Mouse (Mus musculus) kidney, embryonic 16.5 days (tissue): ENCODE measurements around the gene Piezo1. TPM values are rescaled to one million over a fixed set of nuclear protein-coding genes. Genes with fewer than 3 reads are reported as not detected.
"Not testable (repeated sequence)": the region's sequence is repeated elsewhere in the genome, so short reads cannot be mapped to it uniquely, and the experiment has no call there.

Experiments used
- ATAC-seq: fragments of 200-750 bp; cut with Nextera tagmentation; 2 replicates; pipeline ENCODE4 v1.8.0; 2017; ENCODE audit warnings: moderate TSS enrichment; ENCODE audit not compliant: low FRiP score, low TSS enrichment
- H3K27ac ChIP-seq: fragments of 300-500 bp; sonication (generic); 2 replicates; pipeline ENCODE4 v1.5.1; 2014; ENCODE audit warnings: low read length
- H3K27me3 ChIP-seq: fragments of 300-500 bp; sonication (generic); 2 replicates; pipeline ENCODE4 v1.6.1; 2014; ENCODE audit warnings: low read length, control low read depth, mixed read lengths; ENCODE audit not compliant: insufficient read depth
- H3K36me3 ChIP-seq: fragments of 300-500 bp; sonication (generic); 2 replicates; pipeline ENCODE4 v1.6.1; 2014; ENCODE audit warnings: low read length, control low read depth, mixed read lengths; ENCODE audit not compliant: insufficient read depth
- H3K4me1 ChIP-seq: fragments of 300-500 bp; sonication (generic); 2 replicates; pipeline ENCODE4 v1.6.1; 2014; ENCODE audit warnings: low read length, control low read depth, mixed read lengths; ENCODE audit not compliant: insufficient read depth
- H3K4me2 ChIP-seq: fragments of 300-500 bp; sonication (generic); replicated peaks from 2 replicates; pipeline ENCODE4 v1.6.1; 2014; ENCODE audit warnings: low read depth, low read length
- H3K4me3 ChIP-seq: fragments of 300-500 bp; sonication (generic); 2 replicates; pipeline ENCODE4 v1.5.1; 2014; ENCODE audit warnings: mild to moderate bottlenecking, low read length
- H3K9ac ChIP-seq: fragments of 300-500 bp; sonication (generic); replicated peaks from 2 replicates; pipeline ENCODE4 v1.6.1; 2014; ENCODE audit warnings: low read length
- H3K9me3 ChIP-seq: fragments of 300-500 bp; sonication (generic); 2 replicates; pipeline ENCODE4 v1.6.1; 2016; ENCODE audit warnings: low read length, control low read depth
- WGBS: fragments of 180-500 bp; shearing (Covaris S2); extraction: QIAGEN DNeasy Blood & Tissue Kit; methylation state at CpG from one replicate; pipeline ENCODE4 v1.1.7; 2014; 5-methylcytosine and 5-hydroxymethylcytosine counted together
- polyA plus RNA-seq: library from polyadenylated mRNA; unstranded; fragments of >200 nt; fragmentation: Nextera tagmentation; extraction: Ambion mirVana; gene quantifications from 2 replicates; pipeline ENCODE4 v1.2.1, GENCODE M21; 2015

Piezo1 gene
- polyA plus RNA-seq, 1 experiment from 2014 or later = 16.9 TPM

DNA sequence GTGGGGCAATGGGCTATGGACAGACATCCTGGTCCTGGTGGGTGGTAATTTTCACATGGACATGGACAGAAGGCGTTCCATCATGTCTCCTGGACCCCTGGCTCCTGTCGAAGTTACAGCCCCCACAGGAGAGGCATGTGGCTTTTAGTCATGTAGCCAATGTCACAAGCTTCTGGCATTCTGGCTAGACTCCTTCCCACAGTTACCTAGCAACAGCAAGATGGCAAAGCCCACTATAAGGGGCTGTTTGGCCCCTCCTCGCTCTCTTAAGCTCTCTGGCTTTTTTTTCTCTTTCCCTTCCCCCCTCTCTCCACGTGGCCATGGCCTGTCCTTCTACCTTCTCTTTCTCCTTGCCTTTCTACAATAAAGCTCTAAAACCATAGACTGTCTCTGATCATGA, 22.0 kb upstream of the Piezo1 start:
- Histone ChIP-seq H3K36me3 (peaks cover 34% of the 10 kb centered on the region), H3K4me1 (peaks cover 44% of the 10 kb centered on the region)
- not testable (repeated sequence) for H3K27ac ChIP-seq, H3K27me3 ChIP-seq, H3K9me3 ChIP-seq, ATAC-seq, H3K9ac ChIP-seq, H3K4me2 ChIP-seq, H3K4me3 ChIP-seq
- WGBS = 57% methylated on average over 4 of the region's 4 CpGs

DNA sequence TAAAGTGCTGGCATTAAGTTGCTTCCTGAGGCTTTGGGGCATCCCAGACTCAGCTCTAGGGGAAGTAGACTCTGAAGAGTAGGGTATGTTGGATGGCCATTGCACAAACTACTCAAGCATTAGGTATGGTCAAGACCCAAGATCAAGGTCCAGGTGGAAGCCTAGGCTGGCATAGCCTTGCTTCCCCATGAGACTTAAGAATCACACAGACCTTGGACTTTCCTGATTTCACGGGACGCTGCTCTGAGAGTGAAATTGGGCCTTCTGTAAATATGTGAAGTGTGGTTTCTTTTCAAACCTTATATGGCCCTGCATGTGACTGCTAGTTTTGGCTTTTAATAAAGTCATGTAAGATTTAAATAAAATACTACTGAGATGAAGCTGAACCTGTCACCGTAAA, 21.6 kb upstream of the Piezo1 start:
- 90% methylated on average over 3 of the region's 3 CpGs for whole genome bisulfite sequencing
- no peak overlapping the region for H3K4me2 ChIP-seq
- H3K9me3 ChIP-seq = no peaks in the 10 kb centered on the region
- no peak overlapping the region for H3K27ac ChIP-seq
- no peak overlapping the region for H3K9ac ChIP-seq
- H3K4me1 ChIP-seq = peaks cover 44% of the 10 kb centered on the region
- H3K27me3 ChIP-seq = no peaks in the 10 kb centered on the region
- no peak for ATAC-seq
- no peak overlapping the region for H3K4me3 ChIP-seq
- H3K36me3 ChIP-seq = peaks cover 34% of the 10 kb centered on the region

DNA sequence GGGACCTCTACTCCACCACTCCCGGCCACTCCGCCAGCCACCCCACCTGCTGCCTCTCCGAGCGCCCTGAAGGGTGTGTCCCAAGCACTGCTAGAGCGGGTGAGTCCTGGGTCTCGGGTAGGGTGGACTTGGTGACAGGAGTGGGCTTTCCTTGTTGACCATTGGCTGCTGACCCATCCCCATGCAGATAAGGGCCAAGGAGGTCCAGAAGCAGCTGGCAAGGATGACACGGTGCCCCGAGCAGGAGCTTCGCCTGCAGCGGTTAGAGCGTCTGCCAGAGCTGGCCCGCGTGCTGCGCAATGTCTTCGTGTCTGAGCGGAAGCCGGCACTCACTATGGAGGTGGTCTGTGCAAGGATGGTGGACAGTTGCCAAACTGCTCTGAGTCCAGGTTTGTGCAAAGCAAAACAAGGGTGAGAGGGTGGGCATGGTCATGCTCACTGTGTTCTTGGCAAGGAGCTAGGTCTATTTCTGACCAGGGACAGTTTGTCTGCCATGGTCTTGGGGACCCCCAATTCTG, 20.7 kb upstream of the Piezo1 start:
- H3K9ac ChIP-seq = no peak overlapping the region
- H3K4me3 ChIP-seq = no peak overlapping the region
- H3K4me2 ChIP-seq = no peak overlapping the region
- 88% methylated on average over 17 of the region's 17 CpGs for WGBS
- H3K9me3 ChIP-seq = no peaks in the 10 kb centered on the region
- H3K27ac ChIP-seq = no peak overlapping the region
- peaks cover 34% of the 10 kb centered on the region for H3K36me3 ChIP-seq
- no peaks in the 10 kb centered on the region for H3K27me3 ChIP-seq
- H3K4me1 ChIP-seq = peaks cover 42% of the 10 kb centered on the region
- ATAC-seq = no peak

DNA sequence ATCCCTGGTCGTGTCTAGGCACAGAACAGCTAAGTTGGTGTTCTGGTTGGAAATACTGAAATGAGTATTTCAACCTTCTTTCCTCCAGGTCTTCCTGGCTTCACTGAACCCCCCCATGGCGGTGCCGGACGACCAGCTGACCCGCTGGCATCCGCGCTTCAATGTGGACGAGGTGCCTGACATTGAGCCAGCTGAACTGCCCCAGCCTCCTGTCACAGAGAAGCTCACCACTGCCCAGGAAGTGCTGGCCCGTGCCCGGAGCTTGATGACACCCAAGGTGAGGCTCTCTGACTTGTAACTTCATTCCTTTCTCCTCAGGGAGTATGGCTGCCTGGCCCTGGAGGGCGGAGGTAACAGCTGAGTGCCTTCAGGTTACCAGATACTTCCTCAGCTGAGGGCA, 20.0 kb upstream of the Piezo1 start:
- Histone ChIP-seq H3K4me3 (no peak overlapping the region), H3K9me3 (no peaks in the 10 kb centered on the region), H3K4me1 (peaks cover 46% of the 10 kb centered on the region), H3K27ac (no peak overlapping the region), H3K4me2 (no peak overlapping the region), H3K9ac (no peak overlapping the region), H3K36me3 (peaks cover 34% of the 10 kb centered on the region), H3K27me3 (no peaks in the 10 kb centered on the region)
- WGBS = 85% methylated on average over 11 of the region's 11 CpGs
- ATAC-seq = no peak

DNA sequence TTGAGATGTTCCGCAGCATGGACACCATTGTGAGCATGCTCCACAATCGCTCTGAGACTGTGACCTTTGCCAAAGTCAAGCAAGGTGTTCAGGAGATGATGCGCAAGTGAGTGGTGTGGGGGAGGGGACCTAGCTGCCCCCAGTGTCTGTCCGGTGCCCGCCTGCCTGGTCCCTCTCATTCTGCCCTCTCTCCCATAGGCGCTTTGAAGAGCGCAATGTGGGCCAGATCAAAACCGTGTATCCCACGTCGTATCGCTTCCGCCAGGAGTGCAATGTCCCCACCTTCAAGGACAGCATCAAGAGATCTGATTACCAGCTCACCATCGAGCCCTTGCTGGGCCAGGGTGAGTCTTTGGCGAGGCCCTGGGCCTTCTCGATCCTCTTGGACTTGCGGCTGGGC, 18.9 kb upstream of the Piezo1 start:
- H3K27ac ChIP-seq = no peak overlapping the region
- no peak overlapping the region for H3K4me3 ChIP-seq
- no peak overlapping the region for H3K4me2 ChIP-seq
- 91% methylated on average over 16 of the region's 16 CpGs for WGBS
- peaks cover 34% of the 10 kb centered on the region for H3K4me1 ChIP-seq
- no peak for ATAC-seq
- no peaks in the 10 kb centered on the region for H3K27me3 ChIP-seq
- no peaks in the 10 kb centered on the region for H3K9me3 ChIP-seq
- H3K9ac ChIP-seq = no peak overlapping the region
- H3K36me3 ChIP-seq = peaks cover 34% of the 10 kb centered on the region

DNA sequence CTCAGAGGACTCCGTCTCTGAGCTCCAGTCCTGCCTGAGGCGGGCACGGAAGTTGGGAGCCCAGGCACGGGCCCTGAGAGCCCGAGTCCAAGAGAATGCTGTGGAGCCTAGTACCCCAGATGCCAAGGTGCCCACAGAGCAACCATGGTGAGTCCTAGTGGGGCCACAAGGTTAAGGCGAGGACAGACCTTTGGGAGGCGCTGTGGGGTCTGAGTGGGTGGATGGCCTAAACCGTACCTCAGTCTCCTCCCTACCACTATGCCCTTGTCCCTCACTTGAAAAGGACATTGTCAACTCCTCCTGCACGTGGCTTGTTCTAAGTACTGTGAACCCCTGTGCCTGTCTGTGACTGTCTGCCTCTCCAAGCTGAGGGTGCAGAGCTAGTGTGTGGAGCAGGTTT, 18.2 kb upstream of the Piezo1 start:
- peak overlapping the region; percentile 86 for H3K4me3 ChIP-seq
- no peaks in the 10 kb centered on the region for H3K9me3 ChIP-seq
- no peak overlapping the region for H3K27ac ChIP-seq
- peak overlapping the region; percentile 93 for H3K9ac ChIP-seq
- 61% methylated on average over 9 of the region's 9 CpGs for WGBS
- no peak for ATAC-seq
- no peaks in the 10 kb centered on the region for H3K27me3 ChIP-seq
- H3K36me3 ChIP-seq = peaks cover 34% of the 10 kb centered on the region
- peaks cover 27% of the 10 kb centered on the region for H3K4me1 ChIP-seq
- H3K4me2 ChIP-seq = peak overlapping the region; percentile 73

DNA sequence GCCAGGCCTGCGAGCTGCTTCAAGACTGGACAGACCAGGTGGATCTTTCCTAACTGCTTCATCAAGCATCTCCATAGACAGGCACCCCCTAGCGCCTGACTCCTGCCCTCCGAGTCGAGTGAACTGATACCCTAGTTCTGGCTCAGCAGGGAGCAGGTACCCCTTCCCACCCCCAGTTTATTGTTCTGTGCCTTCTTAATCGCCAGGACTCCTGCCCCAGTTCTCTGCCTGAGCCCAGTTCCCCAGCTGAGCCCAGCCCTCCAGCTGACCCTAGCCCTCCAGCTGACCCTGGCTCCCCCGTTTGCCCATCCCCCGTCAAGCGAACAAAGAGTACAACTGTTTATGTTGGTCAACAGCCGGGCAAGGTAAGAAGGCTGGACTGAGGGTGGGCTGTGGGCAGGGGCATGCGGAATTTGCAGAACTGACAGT, 17.8 kb upstream of the Piezo1 start:
- Histone ChIP-seq H3K9me3 (no peaks in the 10 kb centered on the region), H3K27me3 (no peaks in the 10 kb centered on the region), H3K36me3 (peaks cover 34% of the 10 kb centered on the region), H3K4me1 (peaks cover 23% of the 10 kb centered on the region), H3K9ac (peak overlapping the region; percentile 93), H3K4me3 (peak overlapping the region; percentile 86), H3K4me2 (peak overlapping the region; percentile 73), H3K27ac (no peak overlapping the region)
- WGBS = 10% methylated on average over 10 of the region's 10 CpGs
- no peak for ATAC-seq

DNA sequence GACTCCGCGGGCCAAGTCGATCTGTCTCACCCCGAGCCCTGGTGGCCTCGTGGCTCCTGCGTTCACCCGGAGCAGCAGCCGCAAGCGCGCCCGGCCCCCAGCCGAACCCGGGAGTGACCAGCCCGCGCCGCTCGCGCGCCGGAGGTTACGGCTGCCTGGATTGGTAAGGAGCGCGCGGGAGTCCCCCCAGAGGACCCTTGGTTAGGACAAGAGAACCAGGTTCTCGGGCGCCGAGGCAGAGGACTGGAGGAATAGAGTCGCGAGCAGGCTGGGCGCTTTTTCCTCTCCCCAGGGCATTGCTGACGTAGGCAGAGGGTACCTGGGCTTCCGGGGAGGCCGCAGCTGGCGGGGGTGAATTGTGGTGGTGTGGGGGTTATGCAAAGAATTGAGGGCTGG, 17.0 kb upstream of the Piezo1 start:
- ATAC-seq = peak; percentile 64
- WGBS = 1% methylated on average over 34 of the region's 34 CpGs
- H3K9me3 ChIP-seq = no peaks in the 10 kb centered on the region
- H3K9ac ChIP-seq = peak overlapping the region; percentile 93
- H3K27me3 ChIP-seq = no peaks in the 10 kb centered on the region
- H3K4me1 ChIP-seq = peaks cover 23% of the 10 kb centered on the region
- H3K4me3 ChIP-seq = peak overlapping the region; percentile 86
- H3K36me3 ChIP-seq = peaks cover 34% of the 10 kb centered on the region
- H3K4me2 ChIP-seq = peak overlapping the region; percentile 73
- H3K27ac ChIP-seq = peak overlapping the region; percentile 93

DNA sequence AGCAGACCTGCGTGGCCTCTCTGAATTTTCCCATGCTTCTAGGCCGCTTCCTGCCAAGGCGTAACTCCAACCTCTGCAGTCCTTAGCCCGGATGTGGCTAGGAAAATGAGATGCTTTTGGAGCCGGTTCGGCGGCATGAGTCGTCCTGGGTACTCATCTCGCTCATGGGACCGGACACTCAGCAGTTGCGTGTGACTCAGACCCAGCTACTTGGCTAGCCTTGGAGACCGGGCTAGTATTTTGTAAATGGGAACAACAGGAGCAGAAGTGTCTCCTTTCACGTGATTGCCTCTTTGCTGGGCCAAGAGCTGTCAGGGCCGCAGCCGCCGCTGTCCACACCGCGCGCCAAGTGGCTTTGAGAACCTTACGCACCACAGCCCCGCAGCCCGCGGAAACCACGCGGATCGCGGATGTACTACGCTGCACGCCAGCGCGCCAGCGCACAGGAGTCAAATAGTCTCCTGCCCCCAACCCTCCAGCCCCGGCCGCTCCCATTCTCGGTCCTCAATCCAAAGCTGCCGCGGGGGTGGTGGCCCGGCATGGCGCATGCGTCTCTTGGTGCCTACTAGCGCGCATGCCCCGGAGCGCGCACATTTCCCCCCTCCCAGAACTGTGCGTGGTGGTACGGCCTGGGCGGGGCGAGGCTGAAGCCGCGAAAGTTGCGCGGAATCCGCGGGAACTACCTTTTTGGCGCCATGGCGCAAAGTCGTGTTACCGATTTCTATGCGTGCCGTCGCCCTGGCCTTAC, 16.4 kb upstream of the Piezo1 start, which contains the start of gene Cdt1:
TSS of gene Cdt1 (plus strand) at position 655 of the 748 bp plus-strand sequence.
- H3K27me3 ChIP-seq = no peaks in the 10 kb centered on the region
- H3K9ac ChIP-seq = peak within 1 kb of the TSS; percentile 93
- ATAC-seq = peak; percentile 95
- H3K9me3 ChIP-seq = no peaks in the 10 kb centered on the region
- peaks cover 31% of the 10 kb centered on the region for H3K36me3 ChIP-seq
- H3K4me3 ChIP-seq = peak within 1 kb of the TSS; percentile 86
- H3K27ac ChIP-seq = peak within 1 kb of the TSS; percentile 94
- WGBS = under 1% methylated on average over 62 of the region's 62 CpGs
- peaks cover 23% of the 10 kb centered on the region for H3K4me1 ChIP-seq
- H3K4me2 ChIP-seq = peak within 1 kb of the TSS; percentile 73

DNA sequence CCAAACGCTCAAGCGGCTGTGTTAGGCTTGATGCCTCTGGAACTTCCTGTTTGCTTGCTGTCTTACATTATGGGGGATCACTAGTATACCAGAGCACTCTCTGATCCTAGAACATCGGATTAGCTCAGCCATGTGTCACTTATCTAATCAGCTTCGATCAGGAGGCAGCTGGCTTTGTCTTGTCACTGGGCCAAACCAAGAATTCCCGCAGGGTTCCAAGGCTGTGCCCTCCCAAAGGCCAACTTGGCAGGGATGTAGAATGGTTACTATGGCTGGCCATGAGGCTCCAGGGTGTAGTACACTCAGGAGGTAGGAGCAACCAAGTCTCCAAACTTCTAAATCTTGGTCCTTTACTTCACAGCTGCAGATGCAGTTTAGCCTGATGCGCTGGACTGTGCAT, 15.6 kb upstream of the Piezo1 start:
- peak overlapping the region; percentile 86 for H3K4me3 ChIP-seq
- peak overlapping the region; percentile 94 for H3K27ac ChIP-seq
- H3K36me3 ChIP-seq = peaks cover 23% of the 10 kb centered on the region
- H3K9me3 ChIP-seq = no peaks in the 10 kb centered on the region
- H3K27me3 ChIP-seq = no peaks in the 10 kb centered on the region
- H3K4me1 ChIP-seq = peaks cover 23% of the 10 kb centered on the region
- H3K9ac ChIP-seq = peak overlapping the region; percentile 93
- no peak for ATAC-seq
- peak overlapping the region; percentile 73 for H3K4me2 ChIP-seq
- 42% methylated on average over 6 of the region's 6 CpGs for WGBS
